Mouse (Mus musculus) adipocyte (in vitro differentiated cells): Measurements from ENCODE around the gene Socs2.
"Not testable (repeated sequence)": the region's sequence is repeated elsewhere in the genome, so short reads cannot be mapped to it uniquely, and the experiment has no call there.

Experiments
- DNase-seq: peaks from one replicate; pipeline ENCODE4 v3.0.0-alpha.2; 2016; ENCODE audit warnings: low spot score

The Socs2 gene

DNA sequence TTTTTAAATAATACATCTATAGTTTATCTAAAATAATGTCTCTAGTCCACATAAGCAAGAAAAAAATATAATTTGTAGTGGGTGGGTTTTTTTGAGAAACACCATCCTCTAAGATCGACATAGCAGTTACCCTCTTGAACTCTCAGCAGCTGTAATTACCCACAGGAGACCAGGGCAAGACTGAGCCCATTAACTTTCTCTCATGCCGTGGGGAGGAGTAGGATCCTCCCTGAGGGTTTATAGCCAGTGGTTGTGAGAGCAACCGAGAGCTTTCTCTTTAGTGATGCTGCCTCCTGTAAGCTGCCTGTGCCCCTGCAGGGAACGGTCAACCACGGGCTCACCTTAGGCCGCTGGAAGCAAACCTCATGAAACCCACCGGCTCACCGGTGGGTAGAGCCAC lies 24.9 kb downstream of the Socs2 start:
- no peak for DNase-seq

DNA sequence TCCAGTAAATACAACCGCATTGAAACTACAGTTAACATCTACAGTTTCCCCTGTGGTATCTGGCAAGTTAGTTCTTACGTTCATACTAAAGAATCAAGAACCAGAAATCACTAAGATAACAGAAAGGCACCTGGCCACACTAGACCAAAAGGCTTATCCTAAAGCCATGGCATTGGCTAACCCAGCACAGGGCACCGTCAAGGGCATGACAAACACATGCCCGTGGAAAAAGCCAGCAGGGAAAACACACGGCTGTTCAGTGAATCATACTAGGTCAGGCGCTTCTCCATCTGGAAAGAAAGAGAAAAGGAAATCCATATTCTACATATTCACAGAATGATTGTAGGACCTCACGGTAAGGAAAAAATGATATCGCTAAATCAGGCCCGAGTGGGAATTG lies 26.1 kb downstream of the Socs2 start:
- no peak for DNase-seq

DNA sequence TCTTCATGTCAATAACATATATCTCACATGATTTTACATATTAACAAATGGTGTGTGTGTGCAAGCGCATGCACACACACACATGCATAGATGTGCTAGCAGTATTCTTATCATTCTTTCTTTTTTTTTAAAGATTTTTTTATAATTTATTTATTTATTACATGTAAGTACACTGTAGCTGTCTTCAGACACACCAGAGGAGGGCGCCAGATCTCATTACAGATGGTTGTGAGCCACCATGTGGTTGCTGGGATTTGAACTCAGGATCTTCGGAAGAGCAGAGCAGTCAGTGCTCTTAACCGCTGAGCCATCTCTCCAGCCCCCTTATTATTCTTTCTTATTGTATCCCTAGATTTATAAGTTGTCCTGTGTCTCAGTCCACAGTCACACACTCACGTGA lies 27.2 kb downstream of the Socs2 start:
- DNase-seq = not testable (repeated sequence)

DNA sequence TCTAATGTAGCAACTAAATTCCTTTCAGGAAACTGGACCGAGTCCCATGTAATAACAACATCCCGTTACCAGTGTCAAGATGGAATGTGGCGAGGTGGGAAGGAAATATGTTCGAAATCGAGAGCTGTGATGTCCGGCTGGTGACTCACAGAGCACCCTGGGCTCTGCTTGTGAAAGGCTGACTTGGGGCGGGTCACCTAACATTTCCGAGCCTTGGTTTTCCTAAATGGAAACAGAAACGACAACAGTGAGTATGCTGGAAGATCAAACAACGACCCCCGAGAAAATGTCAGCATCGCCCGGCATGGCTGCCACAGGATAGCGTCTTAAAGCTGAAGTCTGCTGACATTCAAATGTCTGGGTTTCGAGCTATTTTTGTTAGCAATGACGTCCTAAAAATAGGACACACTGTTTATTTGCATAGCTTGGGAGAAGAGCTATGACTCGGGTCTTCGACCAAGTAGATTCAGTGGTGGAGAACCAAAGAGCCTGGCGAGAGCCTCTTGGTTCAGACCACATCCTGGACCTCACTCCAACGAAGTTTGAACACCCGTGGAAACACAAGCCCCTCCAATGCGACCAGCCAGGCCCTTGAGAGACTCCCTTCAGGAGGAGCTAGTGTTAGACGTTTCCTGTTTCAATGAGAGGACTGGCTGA lies 28.0 kb downstream of the Socs2 start:
- no peak for DNase-seq

GRCm38 (mm10) chr10:95386527-95386926 lies 30.5 kb downstream of the Socs2 start:
- no peak for DNase-seq

DNA sequence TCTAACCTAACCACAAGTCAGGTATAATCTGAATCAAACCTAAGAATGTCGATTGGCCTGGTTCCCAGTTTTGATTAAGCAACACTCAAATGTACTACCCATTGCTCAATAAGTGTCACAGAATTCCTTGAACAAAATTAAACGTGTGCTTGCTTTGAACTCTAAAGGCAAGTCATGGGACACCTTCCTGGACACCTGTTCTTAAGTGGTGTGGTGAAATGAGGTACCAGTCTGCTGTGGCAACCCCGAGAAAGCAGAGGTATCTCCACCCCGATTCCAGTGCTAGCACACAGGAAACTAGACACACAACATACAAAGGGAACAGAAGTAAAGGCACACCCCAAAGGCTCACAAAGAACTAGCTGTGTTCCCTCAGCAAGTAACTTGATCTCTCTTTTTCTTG lies 31.2 kb downstream of the Socs2 start:
- DNase-seq = peak; percentile 34

GRCm38 (mm10) chr10:95385081-95385480 lies 31.9 kb downstream of the Socs2 start:
- DNase-seq = peak; percentile 52

DNA sequence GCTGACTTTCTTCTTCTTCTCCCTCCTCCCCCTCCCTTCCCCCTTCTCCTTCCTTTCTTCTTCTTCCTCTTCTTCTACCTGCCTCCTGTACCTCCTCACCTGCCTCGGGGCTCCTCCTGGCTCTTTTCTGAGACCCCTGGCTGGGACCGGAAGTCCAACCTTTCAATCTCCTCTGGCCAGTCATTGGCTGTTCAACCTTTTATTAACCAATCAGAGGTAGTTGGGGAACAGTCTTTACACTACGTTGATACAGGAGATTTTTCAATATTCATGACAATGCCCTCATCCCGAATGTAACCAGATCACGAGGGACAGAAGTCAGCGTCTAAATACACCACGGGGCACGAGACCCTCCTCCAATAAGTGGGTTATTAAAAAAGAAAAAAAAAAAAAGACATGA lies 32.5 kb downstream of the Socs2 start:
- no peak for DNase-seq

DNA sequence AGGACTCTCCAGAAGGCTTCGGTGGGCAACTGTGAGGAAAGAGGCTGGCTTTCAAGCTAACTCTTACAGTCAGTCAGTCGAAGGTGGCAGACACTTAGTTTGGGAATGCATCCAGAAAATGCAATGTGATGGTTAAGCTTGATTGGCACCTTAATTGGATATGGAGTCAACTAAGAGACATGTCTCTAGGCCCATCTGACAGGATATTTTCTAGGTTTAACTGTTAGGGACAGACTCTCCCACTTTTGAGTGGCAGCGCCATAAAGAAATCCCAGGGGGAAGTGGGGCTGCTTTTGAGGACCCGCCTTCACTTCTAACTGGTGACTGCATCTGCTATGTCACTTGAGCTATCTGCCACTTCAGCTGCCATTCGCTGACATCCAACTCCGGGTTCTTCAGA lies 43.6 kb downstream of the Socs2 start:
- no peak for DNase-seq

DNA sequence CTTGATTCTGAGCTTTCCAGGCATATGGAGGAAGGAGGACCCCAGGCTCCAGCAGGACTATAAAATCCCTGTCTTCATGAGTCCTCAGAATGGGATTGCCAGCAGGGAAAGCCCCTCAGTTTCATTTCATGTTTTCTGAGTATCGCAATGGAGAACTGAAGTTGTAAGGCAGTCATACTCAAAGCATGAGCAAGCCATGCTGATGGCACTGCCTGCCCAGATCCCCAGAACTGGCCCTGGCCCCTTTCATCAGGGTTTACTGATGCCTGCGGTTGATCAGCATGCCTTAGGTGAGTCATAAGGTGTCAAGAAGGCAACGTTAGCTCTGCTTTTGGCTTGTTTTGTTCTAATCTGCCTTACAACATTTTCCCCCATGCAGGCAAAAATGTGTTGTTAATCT lies 45.0 kb downstream of the Socs2 start:
- no peak for DNase-seq

DNA sequence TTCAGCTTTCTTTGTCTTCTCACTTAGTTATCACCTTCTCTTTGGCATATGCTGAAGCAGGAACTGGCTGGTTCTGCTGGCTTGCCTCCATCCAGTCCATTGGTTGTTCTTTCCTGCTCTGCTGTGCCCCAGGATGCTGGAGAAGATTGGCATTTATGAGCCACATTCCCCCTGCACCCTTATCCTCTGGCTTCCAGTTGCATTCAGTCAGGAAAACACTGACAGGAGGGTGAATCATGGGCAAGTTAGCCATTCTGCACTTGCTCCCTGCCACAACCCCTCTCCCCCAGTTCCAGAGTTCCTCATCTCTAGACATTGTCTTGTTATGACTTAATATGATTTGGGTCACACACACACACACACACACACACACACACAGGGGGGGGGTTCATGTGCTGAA lies 47.8 kb downstream of the Socs2 start:
- no peak for DNase-seq

DNA sequence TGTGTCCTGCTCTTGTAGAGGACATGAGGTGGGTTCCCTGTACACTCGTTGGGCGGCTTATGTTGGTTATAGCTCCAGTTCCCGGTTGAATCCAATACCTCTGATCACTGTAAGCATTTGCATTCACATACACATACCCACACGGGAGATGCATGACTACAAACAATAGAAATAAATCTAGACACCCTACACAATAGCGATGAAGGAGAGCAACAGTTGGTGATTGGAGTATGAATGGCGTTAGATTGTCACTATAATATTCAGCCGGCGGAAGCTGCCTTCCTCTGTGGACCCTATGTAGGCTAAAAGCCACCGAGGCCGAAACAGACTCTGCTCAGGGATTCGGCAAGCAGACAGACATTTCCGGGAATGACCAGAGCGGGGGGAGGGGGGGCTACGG lies 48.8 kb downstream of the Socs2 start:
- DNase-seq = no peak

- DNase-seq = no peak
Observed at GRCm38 (mm10) chr10:95367661-95368089, 49.3 kb downstream of the Socs2 start.

DNA sequence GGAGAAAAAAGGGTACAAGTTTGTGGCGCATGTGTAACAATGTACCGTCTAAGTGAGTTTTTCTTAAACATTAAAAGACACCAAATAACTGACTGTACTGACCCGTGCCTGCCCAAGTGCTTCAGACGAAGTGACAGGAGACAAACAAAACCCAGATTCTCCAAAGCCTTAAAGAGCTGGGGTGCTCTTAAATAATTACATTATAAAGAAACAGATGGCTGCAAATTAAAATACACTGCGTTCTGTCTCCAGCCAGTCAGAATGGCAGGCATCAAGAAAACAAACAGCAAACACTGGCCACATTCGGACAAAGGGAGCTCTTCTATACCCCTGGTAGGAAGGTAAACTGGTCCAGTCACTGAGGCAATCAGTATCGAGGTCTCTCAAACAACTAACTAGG lies 49.7 kb downstream of the Socs2 start:
- DNase-seq = no peak

GRCm38 (mm10) chr10:95362326-95362725 lies 54.7 kb downstream of the Socs2 start:
- DNase-seq = no peak

DNA sequence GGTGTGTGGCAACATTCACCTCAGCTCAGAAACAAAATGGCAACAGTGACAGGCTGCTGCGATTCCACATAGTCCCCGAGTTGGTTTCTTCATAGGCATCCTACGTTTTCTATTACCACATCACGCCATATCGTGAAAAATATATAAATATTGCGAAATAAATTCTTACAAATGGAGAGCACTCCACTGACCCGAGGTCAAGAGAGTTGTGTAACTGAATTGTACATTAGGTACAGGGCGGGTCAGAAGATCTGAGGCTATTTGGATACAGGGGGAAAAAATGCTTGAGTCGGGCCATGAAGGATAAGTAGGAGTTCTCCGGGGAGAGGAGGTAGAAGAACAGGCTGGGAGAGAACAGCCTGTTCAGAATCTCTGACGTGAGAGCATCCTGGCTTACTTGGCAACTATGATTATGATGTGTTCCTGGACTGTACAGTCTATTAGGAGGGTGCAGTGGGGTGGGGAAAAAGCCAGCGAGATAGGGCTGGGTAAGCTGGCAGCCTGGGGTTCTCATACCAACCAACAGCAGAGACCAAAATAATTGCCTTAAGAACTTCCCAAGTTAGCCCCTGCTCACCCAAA lies 55.6 kb downstream of the Socs2 start:
- DNase-seq = peak; percentile 35

DNA sequence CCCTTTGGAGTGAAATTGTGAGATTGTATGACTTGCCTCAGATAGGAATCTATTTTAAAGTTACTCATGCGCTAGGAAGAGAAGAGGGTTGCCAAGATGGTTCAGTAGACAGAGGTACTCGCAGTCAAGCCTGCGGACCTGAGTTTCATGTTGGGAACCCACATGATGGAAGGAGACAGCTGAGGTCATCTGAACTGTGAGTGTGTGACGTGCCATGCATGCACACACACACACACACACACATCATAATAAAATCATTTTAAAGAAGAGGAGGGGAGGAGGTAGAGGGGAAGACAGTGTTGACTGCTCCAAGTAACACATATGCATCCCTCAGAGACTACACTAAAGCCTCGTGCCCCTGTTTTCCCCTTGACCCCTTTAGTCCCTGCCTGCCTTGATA lies 56.9 kb downstream of the Socs2 start:
- DNase-seq = no peak

GRCm38 (mm10) chr10:95357721-95358120 lies 59.3 kb downstream of the Socs2 start:
- DNase-seq = no peak

GRCm38 (mm10) chr10:95356711-95357110 lies 60.3 kb downstream of the Socs2 start:
- DNase-seq = no peak

GRCm38 (mm10) chr10:95355678-95356268 lies 61.2 kb downstream of the Socs2 start:
- no peak for DNase-seq

DNA sequence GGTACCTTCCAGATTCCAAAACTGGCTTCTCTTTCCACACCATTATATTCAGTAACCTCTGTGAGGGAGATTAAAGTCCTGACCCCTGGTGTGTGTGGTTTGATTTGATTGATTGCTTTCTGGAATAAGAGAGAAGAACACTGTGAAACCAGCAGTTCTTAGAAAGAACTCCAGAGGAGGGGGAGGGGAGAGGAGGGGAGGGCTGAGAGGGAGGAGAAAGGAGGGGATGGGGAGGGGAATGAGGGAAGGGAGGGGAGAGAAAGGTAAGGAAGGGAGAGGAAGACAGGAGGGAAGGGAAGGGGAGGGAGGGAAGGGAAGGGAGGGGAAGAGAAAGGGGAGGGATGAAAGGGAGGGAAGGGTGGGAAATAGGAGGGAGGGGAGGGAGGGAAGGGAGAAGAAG lies 62.3 kb downstream of the Socs2 start:
- DNase-seq = no peak

- DNase-seq = no peak
Observed at GRCm38 (mm10) chr10:95354047-95354446, 62.9 kb downstream of the Socs2 start.

- DNase-seq = no peak
Observed at GRCm38 (mm10) chr10:95348457-95348856, 68.5 kb downstream of the Socs2 start.

GRCm38 (mm10) chr10:95347776-95348175 lies 69.2 kb downstream of the Socs2 start:
- no peak for DNase-seq
